Mouse (Mus musculus) erythroblast, embryonic 14.5 days (primary cell): ENCODE results near the gene Trnau1ap.

Experiments
- GATA1 ChIP-seq: IDR thresholded peaks from 2 replicates; pipeline ENCODE4 v1.6.1; 2012; ENCODE audit warnings: low read length, inconsistent platforms, mixed read lengths
- TAL1 ChIP-seq: IDR thresholded peaks from 3 replicates; pipeline ENCODE4 v1.6.1; 2012; ENCODE audit warnings: low read length, inconsistent platforms, mixed read lengths

DNA sequence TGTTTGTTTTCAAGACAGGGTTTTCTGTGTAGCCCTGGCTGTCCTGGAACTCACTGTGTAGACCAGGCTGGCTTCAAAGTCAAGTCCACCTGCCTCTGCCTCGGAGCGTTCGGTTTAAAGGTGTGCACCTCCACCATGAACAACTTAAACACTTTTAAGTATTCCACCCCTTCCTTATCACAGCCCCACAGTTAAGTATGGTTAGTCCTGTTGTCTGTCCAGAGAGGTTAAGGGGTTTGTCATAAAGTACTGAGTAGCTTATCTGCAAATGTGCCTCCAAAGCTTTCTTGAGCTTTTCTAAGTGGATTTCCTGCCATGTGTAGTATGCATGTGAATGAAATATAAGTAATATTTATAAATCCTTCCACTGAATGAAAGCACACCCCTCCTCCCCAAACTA is 53.4 kb downstream of the Trnau1ap start:
- TF ChIP-seq TAL1 = no peak
- TF ChIP-seq GATA1 = no peak
